Mouse (Mus musculus): ENCODE data around the gene Uprt.

Gene Uprt

GRCm38 (mm10) chrX:104482572-104483443 lies at the start of gene Uprt:
Uprt (plus strand) TSS chrX:104482818.
- in situ Hi-C loops (cut with MboI, MseI), result no loop called here

DNA sequence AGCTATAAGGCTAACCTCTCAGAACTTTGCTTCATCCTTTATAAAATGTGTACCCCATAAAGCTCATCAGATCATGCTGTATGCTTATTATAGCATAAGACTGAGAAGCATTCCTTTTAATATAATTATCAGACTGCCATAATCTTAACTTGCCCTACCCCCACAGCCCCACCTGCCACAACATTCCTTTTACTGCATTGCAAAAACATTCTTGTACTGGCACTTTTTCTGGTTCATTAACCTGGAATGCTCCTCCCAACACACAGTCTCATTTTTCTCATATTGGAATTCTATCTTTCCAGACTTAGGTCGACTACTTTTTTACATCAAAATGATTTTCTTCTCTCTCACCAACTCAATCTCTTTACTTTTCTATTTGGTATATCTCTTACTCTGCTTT lies 49.2 kb upstream of the Uprt start:
- in situ Hi-C loops (cut with MboI, MseI), result no loop called here

GRCm38 (mm10) chrX:104452433-104452832 lies 30.2 kb upstream of the Uprt start:
- in situ Hi-C loops (cut with MboI, MseI), result no loop called here

- in situ Hi-C loops (cut with MboI, MseI), result no loop called here
Observed at GRCm38 (mm10) chrX:104461755-104462154, 20.9 kb upstream of the Uprt start.

- in situ Hi-C loops (cut with MboI, MseI), result no loop called here
Observed at GRCm38 (mm10) chrX:104464376-104464775, 18.2 kb upstream of the Uprt start.

GRCm38 (mm10) chrX:104478041-104478440 lies 4.6 kb upstream of the Uprt start:
- in situ Hi-C loops (cut with MboI, MseI), result no loop called here

DNA sequence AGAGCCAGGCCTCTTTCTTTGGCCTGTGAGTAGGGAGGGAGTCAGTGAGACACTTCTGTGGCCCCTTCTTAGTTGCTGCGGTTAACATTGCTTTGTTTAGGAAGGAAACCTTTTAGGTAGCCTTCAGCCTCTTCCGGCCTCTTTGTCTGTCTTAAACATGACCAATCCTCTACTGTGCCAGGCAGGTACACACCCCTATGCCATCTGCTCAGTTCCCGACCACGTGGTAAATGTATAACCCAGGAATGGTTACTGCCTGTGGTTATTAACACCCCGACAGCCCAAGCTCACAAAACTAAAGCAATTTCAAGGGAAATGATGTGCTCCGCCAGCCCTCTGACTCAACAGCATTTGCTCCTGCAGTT lies 808 bp downstream of the Uprt start:
- in situ Hi-C loops (cut with MboI, MseI), result no loop called here

- in situ Hi-C loops (cut with MboI, MseI), result no loop called here
Observed at GRCm38 (mm10) chrX:104485596-104485995, 3.0 kb downstream of the Uprt start.

DNA sequence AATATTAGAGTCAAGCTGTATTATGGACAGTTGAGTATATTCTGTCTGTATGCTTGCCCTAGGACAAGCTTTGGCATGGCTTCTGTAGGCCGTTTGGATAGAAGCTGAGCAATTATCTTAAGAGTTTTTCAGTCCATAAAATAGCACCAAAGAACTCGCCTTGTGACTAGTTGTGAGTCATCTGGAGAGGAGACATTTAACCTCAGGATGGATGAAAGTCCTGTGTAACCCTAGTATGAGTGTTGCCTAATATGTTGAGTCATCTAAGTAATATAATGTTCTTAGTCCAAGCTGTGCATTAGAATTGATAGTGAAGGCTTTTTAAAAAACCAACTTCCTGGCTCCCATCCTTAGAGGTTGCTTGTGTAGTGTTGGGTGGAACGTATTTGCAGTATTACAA lies 5.4 kb downstream of the Uprt start:
- in situ Hi-C loops (cut with MboI, MseI), result no loop called here

DNA sequence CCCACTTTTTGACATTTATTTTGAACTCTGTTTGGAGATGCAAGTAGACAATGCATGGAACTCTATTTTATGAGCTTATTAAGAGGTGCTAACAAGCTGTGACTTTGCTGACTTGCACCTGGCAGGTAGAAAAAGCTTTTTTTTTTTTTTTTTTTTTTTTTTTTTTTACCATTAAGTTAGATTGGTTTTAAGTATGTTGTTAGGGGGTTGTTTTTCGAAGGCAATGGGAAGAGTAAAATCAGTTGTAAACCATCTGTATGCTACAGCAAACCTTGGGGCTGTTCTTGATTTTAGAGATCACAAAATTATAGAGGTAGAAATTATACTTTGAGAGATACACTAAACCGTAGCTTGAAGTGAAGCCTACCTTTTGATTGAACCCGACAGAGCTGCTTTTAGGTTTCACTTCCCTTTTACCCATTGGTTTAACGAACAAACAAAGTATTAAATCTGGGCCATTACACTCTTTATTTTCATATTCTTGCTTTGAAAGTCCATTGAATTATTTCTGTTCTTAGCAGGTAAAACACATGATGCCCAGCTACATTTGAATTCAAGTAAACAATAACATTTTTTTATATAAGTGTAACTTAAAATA lies 6.4 kb downstream of the Uprt start:
- in situ Hi-C loops (cut with MboI, MseI), result no loop called here

GRCm38 (mm10) chrX:104489626-104490355 lies 7.2 kb downstream of the Uprt start:
- in situ Hi-C loops (cut with MboI, MseI), result no loop called here

DNA sequence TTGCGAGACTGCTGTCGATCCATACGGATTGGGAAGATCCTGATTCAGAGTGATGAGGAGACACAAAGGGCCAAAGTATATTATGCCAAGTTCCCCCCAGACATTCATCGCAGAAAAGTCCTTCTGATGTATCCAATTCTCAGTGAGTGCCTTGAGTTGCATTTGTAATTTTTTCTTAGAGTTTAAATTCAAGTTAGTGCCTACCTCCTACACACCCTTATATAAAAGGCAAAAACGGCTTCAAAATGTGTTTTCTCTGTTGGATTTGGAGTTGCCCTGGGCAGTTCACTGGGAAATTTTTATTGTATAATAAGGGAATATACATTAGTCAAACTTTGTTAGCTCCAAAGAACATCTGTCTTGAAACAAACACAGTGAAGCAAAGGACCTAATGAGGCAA lies 19.1 kb downstream of the Uprt start:
- in situ Hi-C loops (cut with MboI, MseI), result no loop called here

GRCm38 (mm10) chrX:104542635-104543034 lies 60.0 kb downstream of the Uprt start:
- in situ Hi-C loops (cut with MboI, MseI), result no loop called here

DNA sequence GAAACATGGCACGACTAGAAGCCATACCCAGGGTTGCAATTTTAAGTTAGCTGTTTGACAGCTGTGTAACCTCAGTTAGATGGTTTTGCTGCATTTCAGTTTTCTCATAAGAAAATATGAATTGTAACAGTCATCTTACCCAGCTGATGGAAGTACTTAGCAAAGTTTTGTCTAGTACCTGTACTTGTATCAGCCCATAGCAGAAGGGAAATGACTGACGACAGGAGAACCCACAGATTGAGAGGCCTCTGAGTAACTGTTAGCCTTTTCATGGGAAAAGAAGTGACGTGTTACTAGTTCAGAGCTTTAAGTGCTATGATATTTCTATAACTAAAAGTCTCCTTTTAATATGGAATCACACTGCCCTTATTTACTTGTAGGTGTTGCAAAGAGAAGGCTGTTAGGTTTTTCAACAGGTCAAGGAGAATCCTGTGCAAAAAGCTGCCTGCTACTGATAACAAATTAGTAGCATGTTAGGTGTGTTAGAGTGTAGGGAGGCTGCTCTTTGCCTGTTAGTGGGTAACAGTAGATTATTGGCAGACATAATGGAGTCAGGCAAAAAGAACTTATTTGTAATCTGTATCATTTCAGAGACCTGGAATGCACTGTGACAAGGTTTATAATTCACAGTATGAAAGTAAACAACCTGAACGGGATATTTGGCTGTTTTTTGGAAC lies 61.4 kb downstream of the Uprt start:
- in situ Hi-C loops (cut with MboI, MseI), result no loop called here

- in situ Hi-C loops (cut with MboI, MseI), result no loop called here
Observed at GRCm38 (mm10) chrX:104545283-104545682, 62.7 kb downstream of the Uprt start.

Data from T-helper 2 cell (primary cell).